25 mouse cellular contexts compared by ENCODE assay signal in the genomic region with DNA sequence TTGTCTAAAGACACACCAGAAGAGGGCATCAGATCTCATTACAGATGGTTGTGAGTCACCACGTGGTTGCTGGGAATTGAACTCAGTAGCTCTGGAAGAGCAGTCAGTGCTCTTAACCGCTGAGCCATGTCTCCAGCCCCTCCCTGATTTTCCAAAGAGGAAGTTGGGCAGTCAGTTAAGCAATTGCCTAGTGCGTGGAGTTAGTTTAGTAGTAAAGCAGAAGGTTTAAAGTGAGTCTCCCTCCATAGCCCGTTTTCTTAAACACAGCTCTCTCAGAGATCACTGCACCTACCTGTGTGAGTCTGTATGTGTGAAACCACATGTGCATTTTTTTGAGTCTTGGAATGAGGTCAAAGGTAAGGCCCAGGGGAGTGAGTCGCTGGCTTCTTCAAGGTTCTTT. TPM values are rescaled to one million over a fixed set of nuclear protein-coding genes. Genes with fewer than 3 reads are reported as not detected.
DNase-seq lines count a peak whose midpoint lies in the region; ATAC-seq and TF ChIP-seq lines count a peak whose summit lies in the region.
"Had no signal": no experiment of that assay in that cellular context is flagged by ENCODE, and none has a peak within 500 bp of the region (broad histone marks: within the 10 kb centered on the region; RNA-seq: fewer than 3 reads in every experiment).

No protein-coding gene starts in this region.

- H3K27me3 ChIP-seq in lung, postnatal 0 days (replicated peaks; ENCODE audit: insufficient read depth, low read length): peaks cover 6% of the 10 kb centered on the region
- no peaks in the 10 kb centered on the region for H3K27me3 ChIP-seq in E14TG2a.4 (ENCODE audit: insufficient read depth, low read length)
- H3K27me3 ChIP-seq: forebrain, embryonic 13.5 days; heart, embryonic 12.5 days; hindbrain, embryonic 15.5 days had no signal

- no peaks in the 10 kb centered on the region for H3K36me3 ChIP-seq in lung, postnatal 0 days (ENCODE audit: insufficient read depth, low read length)
- peaks cover 15% of the 10 kb centered on the region for H3K36me3 ChIP-seq in E14TG2a.4 (ENCODE audit: insufficient read depth, low read length)
- H3K36me3 ChIP-seq: embryonic facial prominence, embryonic 12.5 days; heart, embryonic 12.5 days; hindbrain, embryonic 15.5 days; liver, embryonic 12.5 days; midbrain, embryonic 12.5 days had no signal

- no peak overlapping the region for H3K27ac ChIP-seq in lung, postnatal 0 days (ENCODE audit: low read length)
- H3K27ac ChIP-seq: embryonic facial prominence, embryonic 12.5 days; forebrain, embryonic 13.5 days; hindbrain, embryonic 15.5 days; kidney, postnatal 0 days; layer of hippocampus, adult 2 months; left cerebral cortex, adult 2 months; limb, embryonic 10.5 days; liver, embryonic 12.5 days; midbrain, embryonic 12.5 days; stomach, postnatal 0 days had no signal

- no peaks in the 10 kb centered on the region for H3K9me3 ChIP-seq in lung, postnatal 0 days (ENCODE audit: low read length)
- no peaks in the 10 kb centered on the region for H3K9me3 ChIP-seq in E14TG2a.4 (ENCODE audit: low read length)
- H3K9me3 ChIP-seq: embryonic facial prominence, embryonic 12.5 days; forebrain, embryonic 13.5 days; heart, embryonic 12.5 days; hindbrain, embryonic 15.5 days; limb, embryonic 10.5 days; liver, embryonic 12.5 days; midbrain, embryonic 12.5 days had no signal

- no peaks in the 10 kb centered on the region for H3K4me1 ChIP-seq in lung, postnatal 0 days (ENCODE audit: insufficient read depth, low read depth, low read length)
- peaks cover 61% of the 10 kb centered on the region for H3K4me1 ChIP-seq in E14TG2a.4 (replicated peaks; ENCODE audit: low read depth, low read length)

- H3K4me2 ChIP-seq in lung, postnatal 0 days (replicated peaks; ENCODE audit: low read depth, low read length): no peak overlapping the region
- H3K4me2 ChIP-seq: forebrain, embryonic 13.5 days; heart, embryonic 12.5 days had no signal

- H3K9ac ChIP-seq in lung, postnatal 0 days (replicated peaks; ENCODE audit: low read depth): no peak overlapping the region
- H3K9ac ChIP-seq: embryonic facial prominence, embryonic 12.5 days; forebrain, embryonic 13.5 days; heart, embryonic 12.5 days; hindbrain, embryonic 15.5 days; liver, embryonic 12.5 days; midbrain, embryonic 12.5 days had no signal

- DNase-seq in lung, postnatal 0 days (ENCODE audit: low spot score): peak; percentile 69
- DNase-seq in lung, postnatal 10 days: no peak
- no peak for DNase-seq in urinary bladder, postnatal 25 days (ENCODE audit: low spot score)
- no peak for DNase-seq in layer of hippocampus, adult 11-12 months (ENCODE audit: low spot score)
- DNase-seq: cerebellum, postnatal 25 days; gastrocnemius, postnatal 36 days; spleen, adult 18-20 months had no signal

- WGBS in lung, postnatal 0 days: 40% methylated on average over 5 of the region's 5 CpGs

- no peak overlapping the region for H3K4me3 ChIP-seq in lung, postnatal 0 days (ENCODE audit: low read depth, low read length)
- peak overlapping the region; percentile 91 for H3K4me3 ChIP-seq in E14TG2a.4 (replicated peaks; ENCODE audit: low read length)
- H3K4me3 ChIP-seq: embryonic facial prominence, embryonic 12.5 days; forebrain, embryonic 13.5 days; heart, embryonic 12.5 days; hindbrain, embryonic 15.5 days; layer of hippocampus, adult 2 months; left cerebral cortex, adult 2 months; midbrain, embryonic 12.5 days; myocyte had no signal

- no peak for TF ChIP-seq CTCF in lung, postnatal 0 days (IDR thresholded peaks at IDR 0.05)
- no peak for TF ChIP-seq CTCF in E14TG2a.4 (conservative IDR thresholded peaks at IDR 0.05; ENCODE audit: low read length)

- ATAC-seq in lung, postnatal 0 days: peak; percentile 29
- ATAC-seq in granulocyte monocyte progenitor cell, adult 5-6 weeks (replicated peaks; ENCODE audit: poor library complexity, severe bottlenecking): peak; percentile 55
- peak; percentile 65 for ATAC-seq in neutrophil, adult 5-6 weeks (ENCODE audit: extremely low read depth, insufficient number of reproducible peaks, low FRiP score, poor library complexity, severe bottlenecking)
- ATAC-seq: forebrain, embryonic 13.5 days; intestine, postnatal 0 days; liver, embryonic 12.5 days had no signal

- TF ChIP-seq EP300 in lung, postnatal 0 days (IDR thresholded peaks at IDR 0.05): no peak

RNA-seq across cellular contexts. Expression of a gene that starts 2.2 kb away (rescaled TPM):
- polyA plus RNA-seq in lung, postnatal 0 days (2015; fragmentation: Nextera tagmentation; extraction: Ambion mirVana): 0.08 and 0.10 TPM in 2 replicates
- not detected in 2 replicates for total RNA-seq in granulocyte monocyte progenitor cell, adult 5-6 weeks (2014; fragmentation: Nextera tagmentation)
- 0.17 and 0.82 TPM in 2 replicates for total RNA-seq in granulocyte monocyte progenitor cell, adult 5-6 weeks (2017)
- total RNA-seq in neutrophil, adult 5-6 weeks (2017): 1.1 and 1.5 TPM in 2 replicates
- total RNA-seq: gastrocnemius, postnatal 36 days; heart, postnatal 25 days had no signal
- polyA plus RNA-seq: intestine, postnatal 0 days; lung, embryonic 16.5 days; stomach, postnatal 0 days had no signal

RNA-seq across cellular contexts. Expression of a gene that starts 14.8 kb away (rescaled TPM):
- 67.0 and 78.3 TPM in 2 replicates for polyA plus RNA-seq in lung, postnatal 0 days (2015; fragmentation: Nextera tagmentation; extraction: Ambion mirVana)
- 367 and 442 TPM in 2 replicates for total RNA-seq in granulocyte monocyte progenitor cell, adult 5-6 weeks (2014; fragmentation: Nextera tagmentation)
- total RNA-seq in granulocyte monocyte progenitor cell, adult 5-6 weeks (2017): 642 and 682 TPM in 2 replicates
- total RNA-seq in neutrophil, adult 5-6 weeks (2017): 409 and 421 TPM in 2 replicates
